Mouse (Mus musculus): ENCODE results near the gene Brd4.

Brd4 gene

GRCm38 (mm10) chr17:32257944-32258343 is 26.6 kb downstream of the Brd4 start:
- no peak for TF ChIP-seq GATA4 (IDR thresholded peaks at IDR 0.05; ENCODE audit: insufficient replicate concordance, low read length)

GRCm38 (mm10) chr17:32257452-32257851 is 27.1 kb downstream of the Brd4 start:
- TF ChIP-seq GATA4 (IDR thresholded peaks at IDR 0.05; ENCODE audit: insufficient replicate concordance, low read length) = no peak

GRCm38 (mm10) chr17:32256896-32257295 is 27.6 kb downstream of the Brd4 start:
- no peak for TF ChIP-seq GATA4 (IDR thresholded peaks at IDR 0.05; ENCODE audit: insufficient replicate concordance, low read length)

GRCm38 (mm10) chr17:32253261-32253660 is 31.3 kb downstream of the Brd4 start:
- TF ChIP-seq GATA4 (IDR thresholded peaks at IDR 0.05; ENCODE audit: insufficient replicate concordance, low read length) = no peak

GRCm38 (mm10) chr17:32251827-32252470 is 32.6 kb downstream of the Brd4 start:
- TF ChIP-seq GATA4 (IDR thresholded peaks at IDR 0.05; ENCODE audit: insufficient replicate concordance, low read length) = no peak

GRCm38 (mm10) chr17:32250066-32250465 is 34.5 kb downstream of the Brd4 start:
- no peak for TF ChIP-seq GATA4 (IDR thresholded peaks at IDR 0.05; ENCODE audit: insufficient replicate concordance, low read length)

- TF ChIP-seq GATA4 (IDR thresholded peaks at IDR 0.05; ENCODE audit: insufficient replicate concordance, low read length) = no peak
Measured at GRCm38 (mm10) chr17:32248192-32248591, 36.3 kb downstream of the Brd4 start.

- no peak for TF ChIP-seq GATA4 (IDR thresholded peaks at IDR 0.05; ENCODE audit: insufficient replicate concordance, low read length)
Measured at GRCm38 (mm10) chr17:32247616-32248015, 36.9 kb downstream of the Brd4 start.

- TF ChIP-seq GATA4 (IDR thresholded peaks at IDR 0.05; ENCODE audit: insufficient replicate concordance, low read length) = no peak
Measured at GRCm38 (mm10) chr17:32246117-32246516, 38.4 kb downstream of the Brd4 start.

- TF ChIP-seq GATA4 (IDR thresholded peaks at IDR 0.05; ENCODE audit: insufficient replicate concordance, low read length) = no peak
Measured at GRCm38 (mm10) chr17:32240881-32241531, 43.5 kb downstream of the Brd4 start.

- TF ChIP-seq GATA4 (IDR thresholded peaks at IDR 0.05; ENCODE audit: insufficient replicate concordance, low read length) = no peak
Measured at GRCm38 (mm10) chr17:32238589-32238988, 45.9 kb downstream of the Brd4 start.

- TF ChIP-seq GATA4 (IDR thresholded peaks at IDR 0.05; ENCODE audit: insufficient replicate concordance, low read length) = no peak
Measured at GRCm38 (mm10) chr17:32235534-32236191, 48.9 kb downstream of the Brd4 start.

- no peak for TF ChIP-seq GATA4 (IDR thresholded peaks at IDR 0.05; ENCODE audit: insufficient replicate concordance, low read length)
Measured at GRCm38 (mm10) chr17:32233174-32233573, 51.3 kb downstream of the Brd4 start.

- no peak for TF ChIP-seq GATA4 (IDR thresholded peaks at IDR 0.05; ENCODE audit: insufficient replicate concordance, low read length)
Measured at GRCm38 (mm10) chr17:32229256-32229655, 55.3 kb downstream of the Brd4 start.

GRCm38 (mm10) chr17:32220873-32221272 is 63.6 kb downstream of the Brd4 start:
- TF ChIP-seq GATA4 (IDR thresholded peaks at IDR 0.05; ENCODE audit: insufficient replicate concordance, low read length) = no peak

GRCm38 (mm10) chr17:32209752-32210151 is 74.8 kb downstream of the Brd4 start:
- TF ChIP-seq GATA4 (IDR thresholded peaks at IDR 0.05; ENCODE audit: insufficient replicate concordance, low read length) = no peak
